Mouse (Mus musculus) mouse embryonic stem cell (cell line): ENCODE measurements at regions not wholly inside any gene's neighbourhood (a gene's known extent, or its start where the extent isn't known, plus 50 kb on each side); places are given as distances from the start of the nearest gene placed in this dataset.

Experiments
- in situ Hi-C, 2 experiments: fragments of 300-500 bp; cut with MboI; formaldehyde crosslinking; loops; 1 replicate in 1 of 2; 3 replicates in 1 of 2; pipeline ENCODE4 v1.14.3; 2019 to 2020; ENCODE audit warnings: low sequenced_read_pairs in 2 of 2, low pct_unique_long_range_greater_than_20kb in 1 of 2, mixed read lengths in 1 of 2; ENCODE audit not compliant: unreplicated experiment in 1 of 2

DNA sequence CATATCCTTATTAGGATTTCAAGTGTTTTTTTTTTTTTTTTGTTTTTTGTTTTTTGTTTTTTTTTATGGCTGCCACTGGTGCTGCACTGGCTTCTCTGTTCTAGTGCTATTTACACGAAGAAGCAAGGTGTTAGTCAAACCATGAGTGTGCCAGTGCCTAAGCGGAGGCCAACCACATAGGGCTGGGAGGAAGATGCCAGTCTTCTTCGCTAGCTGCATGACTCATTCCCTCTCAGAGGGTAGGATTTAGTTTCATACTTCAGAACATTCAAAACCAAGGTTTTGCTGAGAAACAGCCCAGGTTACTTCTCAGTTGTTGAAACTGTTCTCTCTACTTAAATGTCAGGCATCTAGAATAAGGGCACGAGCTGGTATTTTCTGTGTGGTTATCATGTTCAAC is 72.6 kb downstream of the Icos start:
- in situ Hi-C loops, result no loop called here

DNA sequence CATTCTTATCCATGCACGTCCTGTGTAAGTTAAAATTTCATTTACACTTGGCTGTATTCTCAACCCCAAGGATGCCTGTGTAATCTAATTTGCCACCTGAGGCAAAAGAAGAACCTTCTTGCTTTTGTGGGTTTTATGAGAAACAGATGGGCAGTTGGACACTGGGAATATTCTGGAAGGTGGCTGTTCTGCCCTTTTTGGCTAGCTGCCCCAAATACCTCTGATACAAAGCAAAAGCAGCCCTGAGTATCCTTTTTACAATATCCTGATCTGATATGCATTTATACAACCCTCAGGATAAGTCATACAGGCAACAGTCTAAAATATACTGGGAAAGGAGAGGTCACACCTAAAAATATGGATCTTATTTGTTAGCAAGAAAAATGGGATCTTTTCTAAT is 75.9 kb downstream of the Icos start:
- in situ Hi-C loops, result no loop called here

DNA sequence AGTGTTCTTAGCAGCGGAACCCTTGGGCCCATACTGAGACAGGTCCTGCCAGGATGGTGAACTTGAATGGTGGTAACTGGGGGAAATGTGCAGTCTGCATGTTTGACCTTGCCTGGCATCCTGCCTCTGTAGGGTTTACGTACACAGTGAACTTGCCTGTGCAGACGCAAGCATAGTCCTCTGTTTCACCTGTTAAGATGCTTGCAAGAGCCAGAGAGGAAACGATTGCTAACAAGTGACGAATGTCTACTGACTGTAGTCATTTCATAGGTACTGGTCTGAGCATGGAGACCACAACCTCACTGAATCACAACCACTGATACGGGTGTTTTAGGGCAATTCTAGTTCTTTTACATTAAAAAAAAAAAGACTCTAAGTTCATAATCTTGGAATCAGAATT is 76.7 kb downstream of the Icos start:
- in situ Hi-C loops, result no loop called here

DNA sequence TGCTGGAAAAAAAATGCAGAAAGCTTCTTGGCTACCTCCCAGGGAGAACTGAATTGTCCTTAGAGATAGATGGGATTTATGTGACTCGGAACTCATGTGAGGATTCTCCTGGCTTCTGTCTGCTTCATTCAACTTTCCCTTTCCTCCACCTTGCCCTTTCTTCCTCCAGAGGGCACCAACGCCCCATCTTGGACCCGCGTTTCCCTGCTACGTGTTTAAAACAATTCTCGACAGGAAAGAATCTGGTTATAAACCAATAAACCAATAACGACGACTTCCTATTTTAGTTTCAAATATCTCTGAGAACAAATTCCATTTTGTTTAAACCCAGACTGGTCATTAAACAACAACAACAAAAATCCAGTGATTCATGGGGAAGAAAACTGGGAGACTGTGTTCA is 77.4 kb downstream of the Icos start:
- in situ Hi-C loops, result no loop called here

DNA sequence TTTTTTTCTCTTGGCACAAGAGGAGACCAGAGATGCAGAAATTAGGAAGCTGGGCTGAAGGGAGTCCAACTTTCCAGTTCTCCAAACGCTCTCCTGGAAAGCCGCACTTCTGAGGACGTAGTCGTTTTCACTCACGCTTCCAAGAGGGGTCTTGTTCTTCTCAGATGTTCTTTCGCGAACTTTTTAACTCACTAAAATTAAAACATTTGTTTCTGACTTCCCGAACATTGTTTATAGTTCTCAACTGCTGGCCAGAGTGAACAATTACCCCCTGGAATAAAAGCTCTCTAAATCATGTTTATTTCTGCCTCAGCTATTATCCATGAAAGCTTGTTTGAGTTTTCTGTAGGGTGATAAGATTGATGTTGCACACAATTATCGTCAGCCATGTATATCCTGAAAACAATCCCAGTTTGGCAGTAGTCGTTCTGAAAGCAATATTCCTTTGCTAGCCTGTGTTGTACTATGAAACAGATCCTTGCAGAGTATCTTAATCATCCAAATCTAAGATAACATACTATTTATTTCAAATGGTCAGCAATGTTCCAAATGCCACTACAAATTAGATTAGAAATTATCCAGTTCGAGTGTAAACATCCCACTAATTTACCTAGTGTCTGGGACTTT is 82.3 kb downstream of the Icos start:
- in situ Hi-C loops, result no loop called here

DNA sequence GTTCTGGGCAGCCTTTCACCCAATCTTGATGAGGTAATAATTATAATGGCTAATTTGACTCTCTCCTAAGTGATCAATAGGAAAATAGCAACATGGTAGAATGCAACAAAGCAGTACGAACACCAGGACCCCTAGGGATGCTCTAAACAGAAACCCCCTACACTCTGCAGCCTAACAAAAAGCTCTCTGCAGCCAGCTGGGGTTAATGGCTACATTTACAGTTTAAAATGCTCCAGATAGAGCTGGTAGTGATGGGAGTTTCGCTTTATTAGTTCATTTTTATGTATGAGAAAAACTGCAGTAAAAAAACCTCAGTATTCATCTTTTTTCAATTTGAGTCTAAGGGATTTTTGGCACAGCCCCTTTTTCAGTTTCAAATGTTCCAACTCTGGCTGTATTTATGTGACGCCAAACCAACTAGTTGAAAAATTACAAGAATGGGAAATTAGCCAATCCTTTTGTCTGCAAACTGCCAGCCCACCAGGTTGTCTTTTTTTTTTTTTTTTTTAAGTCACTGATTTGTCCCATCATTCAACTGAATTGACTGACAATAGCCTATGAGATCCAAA is 84.2 kb downstream of the Icos start:
- in situ Hi-C loops, result no loop called here

DNA sequence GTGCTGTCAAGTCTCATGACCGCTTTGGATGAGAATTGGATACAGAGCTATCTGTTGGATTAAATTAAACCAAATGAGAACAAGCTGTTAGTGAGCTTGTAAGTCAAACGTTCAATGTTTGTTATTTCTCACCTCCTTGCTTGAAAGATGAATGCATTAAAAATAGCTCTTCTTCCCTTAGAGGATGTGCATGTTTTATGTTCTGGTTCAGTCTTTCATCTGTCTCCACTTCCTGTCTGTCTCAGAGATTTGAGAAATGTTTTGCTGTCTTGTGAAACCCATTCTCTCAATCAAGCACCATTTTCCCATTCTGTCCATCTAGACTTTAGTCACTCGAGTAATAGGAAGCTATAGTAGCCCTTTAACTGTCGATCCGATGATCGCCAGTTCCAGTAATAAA is 90.4 kb downstream of the Icos start:
- in situ Hi-C loops, result no loop called here

DNA sequence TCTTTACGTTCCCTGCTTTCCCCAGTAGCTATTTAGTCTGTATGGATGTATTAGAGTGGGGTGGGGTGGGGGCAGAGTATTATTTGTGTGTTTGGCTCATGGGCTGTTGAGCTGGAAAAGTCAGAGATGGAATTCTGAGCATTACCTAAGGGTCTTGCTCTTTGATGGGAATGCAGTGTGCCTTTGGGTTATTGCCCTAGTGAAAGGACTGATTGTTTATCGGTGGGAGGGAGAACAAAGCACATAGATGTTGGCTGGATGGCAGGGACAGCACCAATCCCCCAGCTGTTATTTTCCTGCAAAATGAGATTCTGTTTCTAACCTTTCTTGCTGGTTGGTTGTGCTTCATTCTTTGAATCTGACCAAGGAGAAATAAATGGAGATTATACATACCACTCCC is 96.4 kb downstream of the Icos start:
- in situ Hi-C loops, result no loop called here

DNA sequence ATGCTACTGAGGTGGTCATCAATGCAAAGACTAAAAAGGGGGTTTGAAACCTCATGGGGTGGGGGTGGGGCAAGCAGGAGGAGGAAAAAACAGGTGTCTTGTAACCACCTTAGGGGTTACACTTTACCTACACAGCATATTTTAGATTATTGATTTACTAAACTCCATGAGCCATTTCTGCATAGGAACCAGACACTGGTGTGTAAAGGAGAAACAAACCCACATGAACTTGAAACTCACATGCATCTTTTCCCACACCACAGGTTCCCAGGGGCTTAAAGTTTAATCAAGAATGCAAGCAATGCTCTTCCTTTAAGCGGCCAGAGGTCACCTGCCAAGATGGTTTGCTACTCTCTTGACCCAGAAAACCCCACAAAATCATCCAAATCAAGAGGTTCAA is 97.6 kb downstream of the Icos start:
- in situ Hi-C loops, result no loop called here

DNA sequence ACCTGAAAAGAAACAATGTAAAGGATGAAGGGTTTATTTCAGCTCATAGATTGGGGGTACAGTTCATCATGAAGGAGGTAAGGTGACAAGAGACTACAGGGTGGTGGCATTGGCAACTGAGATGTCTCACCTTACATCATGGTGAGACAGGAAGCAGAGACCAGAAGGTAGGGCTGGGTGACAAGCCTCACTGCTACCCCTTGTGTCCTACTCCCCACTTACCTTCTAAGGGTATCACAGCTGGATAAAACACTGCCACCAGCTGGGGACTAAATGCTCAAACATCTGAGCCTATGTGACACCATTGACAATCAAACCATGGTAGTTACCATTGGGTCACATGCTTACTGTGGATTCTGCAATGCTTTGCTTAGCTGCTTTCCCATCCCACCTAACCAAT is 107.0 kb downstream of the Icos start:
- in situ Hi-C loops, result no loop called here

DNA sequence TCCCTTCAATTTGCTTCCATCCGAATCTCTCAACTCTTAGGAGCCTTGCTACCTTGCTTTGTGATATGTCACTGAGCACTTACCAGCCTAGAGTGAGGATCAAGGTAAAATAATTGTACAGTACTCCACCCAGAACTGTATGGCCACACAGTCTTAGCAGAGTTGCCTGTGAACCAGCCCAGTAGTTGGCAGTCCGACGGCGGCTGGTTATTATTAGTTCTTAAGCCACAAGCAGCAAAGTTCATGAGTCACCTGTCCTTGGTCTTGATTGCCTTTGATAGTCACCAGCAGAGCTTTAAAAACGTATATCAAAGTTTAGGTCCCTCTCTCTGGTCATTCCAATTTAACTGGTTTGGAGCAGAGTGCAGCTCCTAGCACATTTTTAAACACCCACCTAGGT is 109.1 kb downstream of the Icos start:
- in situ Hi-C loops, result no loop called here

DNA sequence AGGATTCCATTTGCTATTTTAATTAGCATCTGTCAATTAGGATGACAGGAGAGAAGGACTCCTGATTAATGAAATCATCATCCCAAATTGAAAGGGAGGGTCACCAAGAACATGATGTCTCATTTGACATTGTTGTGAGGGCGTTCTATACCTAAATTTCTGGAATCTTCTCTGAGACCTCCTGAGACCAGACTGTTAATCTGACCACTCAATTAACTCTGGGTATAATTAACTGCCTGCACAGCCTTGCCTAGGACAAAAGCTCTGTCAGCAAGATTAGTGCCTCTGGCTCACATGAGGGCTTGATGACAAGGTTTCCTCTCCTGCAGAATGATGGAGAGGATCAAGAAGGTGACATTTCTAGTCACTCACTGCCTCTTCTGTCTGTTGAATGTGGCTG is 113.1 kb downstream of the Icos start:
- in situ Hi-C loops, result no loop called here

DNA sequence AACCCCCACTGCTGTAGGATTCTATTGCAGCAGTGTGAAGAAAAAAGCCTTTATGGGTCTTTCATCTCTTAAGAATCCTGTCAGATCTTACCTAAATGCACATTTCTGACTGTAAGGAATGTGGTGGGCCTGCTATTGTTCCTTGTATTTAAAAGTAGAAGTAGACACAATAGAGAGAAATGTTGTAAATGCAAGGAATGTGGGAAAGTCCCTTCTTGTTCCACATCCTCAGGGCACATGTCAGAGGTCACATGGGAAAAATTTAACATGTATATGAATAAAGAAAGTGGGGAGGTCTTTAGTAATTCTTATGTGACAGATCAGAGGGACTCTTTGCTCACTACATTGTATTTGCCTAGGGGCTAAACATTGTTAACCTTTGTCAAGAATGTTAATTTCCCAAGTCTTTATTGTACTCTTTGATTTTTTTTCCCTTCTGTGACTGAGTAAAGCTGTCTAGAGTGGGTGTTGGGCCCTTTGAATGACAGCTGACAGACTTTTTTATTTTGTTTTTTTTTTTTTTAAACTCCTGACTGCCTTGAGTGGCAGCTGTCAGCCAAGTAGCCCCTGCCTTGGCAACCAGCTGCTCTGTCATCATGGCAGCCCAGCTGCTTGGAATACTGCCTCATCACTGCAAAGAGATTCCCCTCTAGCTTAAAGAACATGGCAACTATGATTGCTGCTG is 117.9 kb downstream of the Icos start:
- in situ Hi-C loops, result no loop called here

DNA sequence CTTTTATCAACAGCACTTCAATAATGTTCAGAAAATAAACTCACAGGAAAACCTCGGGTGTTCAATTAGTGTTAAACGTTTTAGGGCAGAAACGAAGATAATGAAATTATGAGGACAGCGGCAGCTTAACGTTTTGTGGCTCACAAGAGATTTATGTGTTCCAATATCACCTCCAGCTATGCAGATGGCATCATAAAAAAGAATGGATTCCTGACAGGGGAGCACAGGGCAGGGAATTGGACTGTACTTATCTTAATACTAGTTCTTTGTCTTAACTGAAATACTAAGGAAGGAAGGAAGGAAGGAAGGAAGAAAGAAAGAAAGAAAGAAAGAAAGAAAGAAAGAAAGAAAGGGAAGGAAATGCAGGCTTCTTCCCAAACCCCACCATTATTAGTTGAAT is 121.6 kb downstream of the Icos start:
- in situ Hi-C loops, result no loop called here

DNA sequence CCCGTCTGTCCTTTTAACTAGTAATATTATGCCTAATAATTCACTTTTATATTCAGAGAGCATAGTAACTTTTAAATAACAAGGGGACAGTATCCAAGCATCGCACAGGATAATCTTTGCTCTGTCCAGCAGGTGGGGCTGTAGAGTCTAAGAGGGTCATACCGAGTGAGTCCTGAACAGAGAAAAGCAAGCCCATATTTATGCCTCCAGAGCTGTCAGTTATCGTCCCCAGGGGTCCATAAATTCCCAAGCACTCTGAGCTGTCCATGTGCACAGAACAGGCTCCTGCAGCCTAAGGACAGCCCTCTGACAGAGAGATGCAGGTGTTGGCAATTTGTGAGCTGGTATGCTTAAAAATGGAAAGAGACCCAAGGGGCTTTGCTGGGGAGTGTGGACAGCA is 124.0 kb downstream of the Icos start:
- in situ Hi-C loops, result no loop called here

DNA sequence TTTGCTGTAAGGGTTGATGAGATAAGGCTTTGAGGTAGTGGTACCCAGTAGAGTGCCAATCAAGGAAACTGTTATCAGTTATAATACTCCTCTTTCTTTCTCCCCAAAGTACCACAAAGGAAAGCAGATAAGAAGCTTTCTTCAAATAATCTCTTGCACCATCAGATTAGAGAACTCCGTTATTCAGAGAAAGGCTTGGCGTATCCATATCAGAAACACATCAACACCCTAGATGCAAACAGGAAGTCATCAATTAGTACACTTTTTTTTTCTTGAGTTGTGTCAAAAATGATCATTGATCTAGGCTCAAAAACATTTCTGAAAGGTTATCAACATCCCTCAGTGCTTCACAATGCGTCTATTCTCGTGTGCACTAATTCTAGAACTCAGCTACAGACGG is 124.6 kb downstream of the Icos start:
- in situ Hi-C loops, result no loop called here

DNA sequence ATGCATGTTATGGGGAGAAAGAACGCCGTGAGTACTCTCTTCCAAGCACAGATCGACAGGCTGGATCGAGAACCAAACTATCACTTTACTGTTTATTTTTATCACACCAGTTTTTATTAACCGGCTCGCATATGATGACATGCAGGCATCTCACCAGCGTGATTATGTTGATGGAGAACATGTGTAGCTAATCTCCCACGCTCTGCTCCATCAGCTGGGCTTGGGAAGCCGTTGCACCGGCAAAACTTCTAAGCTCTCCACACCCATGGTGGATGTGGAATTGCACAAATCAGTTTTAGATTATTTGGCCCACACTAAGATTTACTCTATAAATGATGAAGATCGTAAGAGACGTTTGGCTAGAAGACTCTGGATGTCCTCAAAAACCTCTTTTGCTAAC is 125.9 kb downstream of the Icos start:
- in situ Hi-C loops, result no loop called here

DNA sequence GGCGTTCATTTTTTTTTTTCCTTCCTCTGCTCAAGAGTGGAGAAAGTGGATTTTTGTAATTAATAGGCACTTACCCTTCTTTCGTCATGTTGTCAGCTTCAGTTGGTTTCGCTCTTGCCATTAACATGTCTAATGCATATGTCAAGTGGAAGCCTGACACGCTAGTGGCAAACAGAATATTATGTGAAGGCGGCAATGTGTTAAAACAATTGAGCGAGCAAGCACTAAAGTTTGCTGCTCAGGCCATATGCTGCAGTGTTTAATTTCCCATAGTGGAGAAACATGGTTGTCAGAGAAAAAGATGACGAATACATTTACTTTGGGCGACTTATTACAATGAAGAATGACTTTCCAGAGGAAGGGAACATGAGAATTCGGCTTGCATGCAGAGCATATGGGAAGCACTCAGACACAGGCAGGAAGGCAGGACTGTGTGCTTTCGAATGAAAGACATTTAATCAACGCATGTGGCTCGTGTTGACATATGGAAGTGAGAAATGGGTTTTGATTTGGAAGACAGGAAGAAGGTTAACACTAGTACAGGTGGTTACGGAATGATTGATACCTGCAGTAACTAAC is 134.1 kb downstream of the Icos start:
- in situ Hi-C loops, result no loop called here

DNA sequence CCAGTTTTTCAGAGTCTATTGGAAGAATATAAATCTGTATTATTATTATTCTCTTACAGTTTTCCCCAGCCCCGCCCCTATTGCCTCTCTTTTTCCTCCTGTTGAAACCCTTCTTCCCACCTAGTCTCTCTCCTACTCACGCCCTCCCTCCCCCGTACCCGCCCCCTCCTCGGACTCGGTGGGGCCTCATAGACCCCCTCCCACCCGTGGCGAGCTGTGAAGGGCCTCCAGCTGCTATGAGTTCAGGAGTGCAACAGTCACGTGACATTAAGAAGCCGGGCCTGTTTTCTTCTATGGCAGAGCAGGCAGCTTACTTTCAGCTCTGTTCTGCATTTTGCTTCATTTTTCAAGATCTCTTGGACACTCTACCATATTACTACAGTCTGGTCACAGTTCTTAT is 139.8 kb downstream of the Icos start:
- in situ Hi-C loops, result no loop called here

DNA sequence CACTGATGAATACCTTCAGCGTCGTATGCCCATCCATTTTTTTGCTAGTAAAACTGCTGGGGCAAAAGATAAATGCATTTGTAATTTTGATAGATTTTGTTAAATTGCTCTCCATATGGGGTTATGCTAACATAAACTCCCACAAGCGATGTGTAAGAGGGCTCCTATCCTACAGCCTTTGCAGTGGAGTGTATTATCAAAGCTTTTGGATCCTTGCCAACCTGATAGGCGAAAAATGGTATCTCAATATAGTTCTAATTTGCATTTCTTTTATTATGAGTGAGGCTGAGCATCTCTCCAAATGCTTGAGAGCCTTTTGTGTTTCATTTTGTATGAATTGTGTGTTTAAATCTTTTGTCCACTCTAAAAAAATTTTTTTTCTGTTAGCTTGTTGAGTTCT is 140.3 kb downstream of the Icos start:
- in situ Hi-C loops, result no loop called here
